Mouse (Mus musculus): ENCODE data around the gene Rims4. TPM values are rescaled to one million over a fixed set of nuclear protein-coding genes. Genes with fewer than 3 reads are reported as not detected.

Rims4 gene
- polyA plus RNA-seq, 1 experiment: not detected

GRCm38 (mm10) chr2:163880891-163881290, 37.6 kb downstream of the Rims4 start:
- H3K9me3 ChIP-seq (ENCODE audit: control insufficient read depth, low read length): no peaks in the 10 kb centered on the region

GRCm38 (mm10) chr2:163876830-163877498, 41.5 kb downstream of the Rims4 start:
- no peak for TF ChIP-seq GATA1 (IDR thresholded peaks at IDR 0.05; ENCODE audit: low read length)
- no peak for TF ChIP-seq TAL1 (IDR thresholded peaks at IDR 0.05; ENCODE audit: low read length)
- Histone ChIP-seq H3K4me3 (replicated peaks) (no peak overlapping the region), H3K4me1 (ENCODE audit: control insufficient read depth) (no peaks in the 10 kb centered on the region), H3K36me3 (ENCODE audit: control insufficient read depth) (no peaks in the 10 kb centered on the region), H3K27me3 (ENCODE audit: control insufficient read depth) (no peaks in the 10 kb centered on the region), H3K9me3 (ENCODE audit: control insufficient read depth, low read length) (no peaks in the 10 kb centered on the region)

More at GRCm38 (mm10) chr2:163880891-163881290, 37.6 kb downstream of the Rims4 start:
- H3K27me3 ChIP-seq (ENCODE audit: control insufficient read depth): no peaks in the 10 kb centered on the region
- TF ChIP-seq TAL1 (IDR thresholded peaks at IDR 0.05; ENCODE audit: low read length): no peak
- TF ChIP-seq GATA1 (IDR thresholded peaks at IDR 0.05; ENCODE audit: low read length): no peak
- no peaks in the 10 kb centered on the region for H3K36me3 ChIP-seq (ENCODE audit: control insufficient read depth)
- H3K4me3 ChIP-seq (replicated peaks): no peak overlapping the region
- H3K4me1 ChIP-seq (ENCODE audit: control insufficient read depth): no peaks in the 10 kb centered on the region

GRCm38 (mm10) chr2:163875484-163875883, 43.0 kb downstream of the Rims4 start:
- Histone ChIP-seq H3K9me3 (ENCODE audit: control insufficient read depth, low read length) (no peaks in the 10 kb centered on the region), H3K4me3 (replicated peaks) (no peak overlapping the region), H3K4me1 (ENCODE audit: control insufficient read depth) (no peaks in the 10 kb centered on the region), H3K27me3 (ENCODE audit: control insufficient read depth) (no peaks in the 10 kb centered on the region), H3K36me3 (ENCODE audit: control insufficient read depth) (no peaks in the 10 kb centered on the region)
- no peak for TF ChIP-seq GATA1 (IDR thresholded peaks at IDR 0.05; ENCODE audit: low read length)
- no peak for TF ChIP-seq TAL1 (IDR thresholded peaks at IDR 0.05; ENCODE audit: low read length)

- H3K27me3 ChIP-seq (ENCODE audit: control insufficient read depth): no peaks in the 10 kb centered on the region
- no peak overlapping the region for H3K4me3 ChIP-seq (replicated peaks)
- H3K4me1 ChIP-seq (ENCODE audit: control insufficient read depth): no peaks in the 10 kb centered on the region
- no peaks in the 10 kb centered on the region for H3K9me3 ChIP-seq (ENCODE audit: control insufficient read depth, low read length)
- no peaks in the 10 kb centered on the region for H3K36me3 ChIP-seq (ENCODE audit: control insufficient read depth)
- TF ChIP-seq GATA1 (IDR thresholded peaks at IDR 0.05; ENCODE audit: low read length) (no peak), TAL1 (IDR thresholded peaks at IDR 0.05; ENCODE audit: low read length) (no peak)
These were observed 43.6 kb downstream of the Rims4 start for GRCm38 (mm10) chr2:163874877-163875276.

GRCm38 (mm10) chr2:163871906-163872305, 46.6 kb downstream of the Rims4 start:
- Histone ChIP-seq H3K9me3 (ENCODE audit: control insufficient read depth, low read length) (no peaks in the 10 kb centered on the region), H3K4me1 (ENCODE audit: control insufficient read depth) (no peaks in the 10 kb centered on the region), H3K27me3 (ENCODE audit: control insufficient read depth) (no peaks in the 10 kb centered on the region), H3K36me3 (ENCODE audit: control insufficient read depth) (no peaks in the 10 kb centered on the region), H3K4me3 (replicated peaks) (no peak overlapping the region)
- no peak for TF ChIP-seq GATA1 (IDR thresholded peaks at IDR 0.05; ENCODE audit: low read length)
- TF ChIP-seq TAL1 (IDR thresholded peaks at IDR 0.05; ENCODE audit: low read length): no peak

GRCm38 (mm10) chr2:163871266-163871665, 47.2 kb downstream of the Rims4 start:
- Histone ChIP-seq H3K4me3 (replicated peaks) (no peak overlapping the region), H3K27me3 (ENCODE audit: control insufficient read depth) (no peaks in the 10 kb centered on the region), H3K36me3 (ENCODE audit: control insufficient read depth) (no peaks in the 10 kb centered on the region), H3K9me3 (ENCODE audit: control insufficient read depth, low read length) (no peaks in the 10 kb centered on the region), H3K4me1 (ENCODE audit: control insufficient read depth) (no peaks in the 10 kb centered on the region)
- TF ChIP-seq TAL1 (IDR thresholded peaks at IDR 0.05; ENCODE audit: low read length): no peak
- TF ChIP-seq GATA1 (IDR thresholded peaks at IDR 0.05; ENCODE audit: low read length): no peak

GRCm38 (mm10) chr2:163869783-163870182, 48.7 kb downstream of the Rims4 start:
- no peaks in the 10 kb centered on the region for H3K9me3 ChIP-seq (ENCODE audit: control insufficient read depth, low read length)
- TF ChIP-seq TAL1 (IDR thresholded peaks at IDR 0.05; ENCODE audit: low read length) (no peak), GATA1 (IDR thresholded peaks at IDR 0.05; ENCODE audit: low read length) (no peak)
- no peaks in the 10 kb centered on the region for H3K4me1 ChIP-seq (ENCODE audit: control insufficient read depth)
- H3K4me3 ChIP-seq (replicated peaks): no peak overlapping the region
- H3K27me3 ChIP-seq (ENCODE audit: control insufficient read depth): no peaks in the 10 kb centered on the region
- H3K36me3 ChIP-seq (ENCODE audit: control insufficient read depth): no peaks in the 10 kb centered on the region

- Histone ChIP-seq H3K4me1 (ENCODE audit: control insufficient read depth) (no peaks in the 10 kb centered on the region), H3K27me3 (ENCODE audit: control insufficient read depth) (no peaks in the 10 kb centered on the region), H3K4me3 (replicated peaks) (no peak overlapping the region), H3K36me3 (ENCODE audit: control insufficient read depth) (no peaks in the 10 kb centered on the region), H3K9me3 (ENCODE audit: control insufficient read depth, low read length) (no peaks in the 10 kb centered on the region)
- TF ChIP-seq TAL1 (IDR thresholded peaks at IDR 0.05; ENCODE audit: low read length): no peak
- no peak for TF ChIP-seq GATA1 (IDR thresholded peaks at IDR 0.05; ENCODE audit: low read length)
These were observed 52.4 kb downstream of the Rims4 start for GRCm38 (mm10) chr2:163866061-163866460.

- H3K4me3 ChIP-seq (replicated peaks): no peak overlapping the region
- no peaks in the 10 kb centered on the region for H3K4me1 ChIP-seq (ENCODE audit: control insufficient read depth)
- no peaks in the 10 kb centered on the region for H3K9me3 ChIP-seq (ENCODE audit: control insufficient read depth, low read length)
- H3K36me3 ChIP-seq (ENCODE audit: control insufficient read depth): no peaks in the 10 kb centered on the region
- no peaks in the 10 kb centered on the region for H3K27me3 ChIP-seq (ENCODE audit: control insufficient read depth)
- no peak for TF ChIP-seq GATA1 (IDR thresholded peaks at IDR 0.05; ENCODE audit: low read length)
- TF ChIP-seq TAL1 (IDR thresholded peaks at IDR 0.05; ENCODE audit: low read length): no peak
These were observed 53.2 kb downstream of the Rims4 start for GRCm38 (mm10) chr2:163865311-163865710.

All from erythroblast, embryonic 14.5 days (primary cell).